Mouse (Mus musculus) right cerebral cortex, postnatal 36 days (tissue): Measurements from ENCODE around the gene Mfsd9.

Experiments used
- DNase-seq, 2 experiments: peaks; one replicate each; pipeline ENCODE4 v3.0.0; 2022; ENCODE audit warnings: low spot score in 2 of 2, mixed read lengths in 1 of 2

Gene Mfsd9

GRCm38 (mm10) chr1:40790324-40791141 is at the start of gene Mfsd9:
Mfsd9 (minus strand) TSS chr1:40790687.
- peak; percentile 81 to 87 for DNase-seq

GRCm38 (mm10) chr1:40835468-40835867 is 45.0 kb upstream of the Mfsd9 start:
- no peak for DNase-seq

GRCm38 (mm10) chr1:40830712-40831507 is 40.4 kb upstream of the Mfsd9 start:
- no peak for DNase-seq

GRCm38 (mm10) chr1:40829213-40829914 is 38.9 kb upstream of the Mfsd9 start:
- DNase-seq: no peak

GRCm38 (mm10) chr1:40825826-40826225 is 35.3 kb upstream of the Mfsd9 start:
- DNase-seq: no peak

GRCm38 (mm10) chr1:40824936-40825335 is 34.4 kb upstream of the Mfsd9 start:
- no peak for DNase-seq

GRCm38 (mm10) chr1:40824517-40824916 is 34.0 kb upstream of the Mfsd9 start:
- no peak for DNase-seq

GRCm38 (mm10) chr1:40815071-40815845 is 24.8 kb upstream of the Mfsd9 start:
- no peak for DNase-seq

GRCm38 (mm10) chr1:40808643-40809042 is 18.2 kb upstream of the Mfsd9 start:
- DNase-seq: no peak

GRCm38 (mm10) chr1:40805891-40806290 is 15.4 kb upstream of the Mfsd9 start:
- no peak for DNase-seq

- no peak for DNase-seq
These were observed 14.9 kb upstream of the Mfsd9 start, which contains the start of gene Tmem182 for GRCm38 (mm10) chr1:40805351-40805750. Tmem182 (plus strand) TSS chr1:40805601.

- no peak for DNase-seq
These were observed 13.6 kb upstream of the Mfsd9 start for GRCm38 (mm10) chr1:40804118-40804517.

GRCm38 (mm10) chr1:40802759-40803158 is 12.3 kb upstream of the Mfsd9 start:
- peak in 1 of 2 experiments; percentile 38 for DNase-seq

- DNase-seq: no peak
These were observed 10.4 kb upstream of the Mfsd9 start for GRCm38 (mm10) chr1:40800908-40801307.

GRCm38 (mm10) chr1:40799121-40799520 is 8.6 kb upstream of the Mfsd9 start:
- no peak for DNase-seq

- peak in 1 of 2 experiments; percentile 10 for DNase-seq
These were observed 6.9 kb upstream of the Mfsd9 start for GRCm38 (mm10) chr1:40797348-40797747.

GRCm38 (mm10) chr1:40795508-40795907 is 5.0 kb upstream of the Mfsd9 start:
- DNase-seq: no peak

- no peak for DNase-seq
These were observed 737 bp downstream of the Mfsd9 start for GRCm38 (mm10) chr1:40789666-40790233.

GRCm38 (mm10) chr1:40788956-40789355 is 1.5 kb downstream of the Mfsd9 start:
- DNase-seq: no peak

GRCm38 (mm10) chr1:40785876-40786445 is 4.5 kb downstream of the Mfsd9 start:
- DNase-seq: no peak

- DNase-seq: no peak
These were observed 6.2 kb downstream of the Mfsd9 start for GRCm38 (mm10) chr1:40784306-40784705.
